Mouse (Mus musculus) heart, postnatal 0 days (tissue): ENCODE results near the gene Cald1. TPM values are rescaled to one million over a fixed set of nuclear protein-coding genes. Genes with fewer than 3 reads are reported as not detected.

Source experiments
- ATAC-seq: fragments of 200-750 bp; cut with Nextera tagmentation; 2 replicates; pipeline ENCODE4 v1.8.0; 2017; ENCODE audit warnings: low read depth, moderate number of reproducible peaks, moderate library complexity; ENCODE audit not compliant: insufficient read depth
- DNase-seq: peaks from one replicate; pipeline ENCODE4 v3.0.0-alpha.2; 2016; ENCODE audit warnings: low spot score
- H3K27ac ChIP-seq: fragments of 300-500 bp; sonication (generic); 2 replicates; pipeline ENCODE4 v1.5.1; 2014; ENCODE audit warnings: low read depth, mild to moderate bottlenecking
- H3K27me3 ChIP-seq: fragments of 300-500 bp; sonication (generic); 2 replicates; pipeline ENCODE4 v1.6.1; 2014; ENCODE audit warnings: low read length, mixed read lengths; ENCODE audit not compliant: control insufficient read depth, insufficient read depth
- H3K36me3 ChIP-seq: fragments of 300-500 bp; sonication (generic); replicated peaks from 2 replicates; pipeline ENCODE4 v1.6.1; 2014; ENCODE audit warnings: low read length, mixed read lengths; ENCODE audit not compliant: control insufficient read depth, insufficient read depth
- H3K4me1 ChIP-seq: fragments of 300-500 bp; sonication (generic); 2 replicates; pipeline ENCODE4 v1.6.1; 2014; ENCODE audit warnings: antibody characterized with exemption; ENCODE audit not compliant: control insufficient read depth, insufficient read depth
- H3K4me2 ChIP-seq: fragments of 300-500 bp; sonication (generic); 2 replicates; pipeline ENCODE4 v1.6.1; 2014; ENCODE audit warnings: low read depth, mild to moderate bottlenecking, low read length, moderate library complexity
- H3K4me3 ChIP-seq: fragments of 300-500 bp; sonication (generic); 2 replicates; pipeline ENCODE4 v1.5.1; 2014; ENCODE audit warnings: low read depth, low read length
- H3K9ac ChIP-seq: fragments of 300-500 bp; sonication (generic); replicated peaks from 2 replicates; pipeline ENCODE4 v1.6.1; 2014; ENCODE audit warnings: low read depth, low read length, mixed read lengths
- H3K9me3 ChIP-seq: fragments of 300-500 bp; sonication (generic); replicated peaks from 2 replicates; pipeline ENCODE4 v1.6.1; 2016; ENCODE audit warnings: low read length; ENCODE audit not compliant: control insufficient read depth
- CTCF ChIP-seq: IDR thresholded peaks from 2 replicates; pipeline ENCODE4 v1.5.1; 2016; ENCODE audit warnings: antibody characterized with exemption, control low read depth, low read depth
- EP300 ChIP-seq: IDR thresholded peaks from 2 replicates; pipeline ENCODE4 v1.6.1; 2016; ENCODE audit warnings: antibody characterized with exemption, low read depth
- WGBS: fragments of 180-500 bp; shearing (Covaris S2); extraction: QIAGEN DNeasy Blood & Tissue Kit; methylation state at CpG from one replicate; pipeline ENCODE4 v1.1.7; 2014; 5-methylcytosine and 5-hydroxymethylcytosine counted together
- polyA plus RNA-seq: library from polyadenylated mRNA; unstranded; fragments of >200 nt; fragmentation: Nextera tagmentation; extraction: Ambion mirVana; gene quantifications from 2 replicates; pipeline ENCODE4 v1.2.1, GENCODE M21; 2015
- total RNA-seq: library from RNA; depleted of rRNA; stranded (reverse); fragments of >200 nt; gene quantifications from 2 replicates; pipeline ENCODE4 v1.2.3, GENCODE M21; 2014; ENCODE audit warnings: low replicate concordance

Gene Cald1
- total and polyA plus RNA-seq, 2 experiments from 2014 or later, result 56.6 to 105 TPM

- Histone ChIP-seq H3K9ac (no peak overlapping the region), H3K9me3 (no peaks in the 10 kb centered on the region), H3K36me3 (no peaks in the 10 kb centered on the region), H3K4me3 (no peak overlapping the region), H3K4me1 (peaks cover 34% of the 10 kb centered on the region), H3K4me2 (no peak overlapping the region), H3K27me3 (no peaks in the 10 kb centered on the region), H3K27ac (no peak overlapping the region)
- 88% methylated on average over 3 of the region's 3 CpGs for WGBS
- no peak for TF ChIP-seq EP300
- no peak for TF ChIP-seq CTCF
- DNase-seq (no peak), ATAC-seq (no peak)
Observed at GRCm38 (mm10) chr6:34615419-34615818, 17.1 kb downstream of the Cald1 start.

- WGBS, result 50% methylated on average over 2 of the region's 2 CpGs
- TF ChIP-seq EP300, result no peak
- no peak for TF ChIP-seq CTCF
Observed at GRCm38 (mm10) chr6:34619494-34619893, 21.2 kb downstream of the Cald1 start.

GRCm38 (mm10) chr6:34620242-34620641 lies 21.9 kb downstream of the Cald1 start:
- H3K36me3 ChIP-seq, result no peaks in the 10 kb centered on the region
- no peak overlapping the region for H3K9ac ChIP-seq
- peaks cover 12% of the 10 kb centered on the region for H3K4me1 ChIP-seq
- no peaks in the 10 kb centered on the region for H3K9me3 ChIP-seq
- DNase-seq (no peak), ATAC-seq (no peak)
- no peak overlapping the region for H3K4me3 ChIP-seq
- no peak overlapping the region for H3K4me2 ChIP-seq
- no peak overlapping the region for H3K27ac ChIP-seq
- 47% methylated on average over 1 of the region's 1 CpGs for WGBS
- no peaks in the 10 kb centered on the region for H3K27me3 ChIP-seq
- TF ChIP-seq CTCF (no peak), EP300 (no peak)

More at GRCm38 (mm10) chr6:34619494-34619893, 21.2 kb downstream of the Cald1 start:
- ATAC-seq (no peak), DNase-seq (no peak)
- Histone ChIP-seq H3K4me1 (peaks cover 11% of the 10 kb centered on the region), H3K27ac (no peak overlapping the region), H3K36me3 (no peaks in the 10 kb centered on the region), H3K4me3 (no peak overlapping the region), H3K4me2 (no peak overlapping the region), H3K9ac (no peak overlapping the region), H3K9me3 (no peaks in the 10 kb centered on the region), H3K27me3 (no peaks in the 10 kb centered on the region)

GRCm38 (mm10) chr6:34622865-34623264 lies 24.6 kb downstream of the Cald1 start:
- DNase-seq (no peak), ATAC-seq (no peak)
- Histone ChIP-seq H3K27ac (peak overlapping the region; percentile 64), H3K36me3 (no peaks in the 10 kb centered on the region), H3K27me3 (no peaks in the 10 kb centered on the region), H3K4me2 (no peak overlapping the region), H3K4me1 (peaks cover 16% of the 10 kb centered on the region), H3K9me3 (no peaks in the 10 kb centered on the region), H3K4me3 (no peak overlapping the region), H3K9ac (no peak overlapping the region)
- no peak for TF ChIP-seq CTCF
- TF ChIP-seq EP300, result no peak
- 63% methylated on average over 6 of the region's 6 CpGs for WGBS

GRCm38 (mm10) chr6:34623290-34623689 lies 25.0 kb downstream of the Cald1 start:
- H3K27me3 ChIP-seq, result no peaks in the 10 kb centered on the region
- H3K27ac ChIP-seq, result peak overlapping the region; percentile 64
- WGBS, result 40% methylated on average over 7 of the region's 7 CpGs
- DNase-seq (no peak), ATAC-seq (no peak)
- H3K9ac ChIP-seq, result no peak overlapping the region
- no peaks in the 10 kb centered on the region for H3K36me3 ChIP-seq
- no peaks in the 10 kb centered on the region for H3K9me3 ChIP-seq
- no peak overlapping the region for H3K4me2 ChIP-seq
- no peak for TF ChIP-seq EP300
- TF ChIP-seq CTCF, result no peak
- no peak overlapping the region for H3K4me3 ChIP-seq
- peaks cover 19% of the 10 kb centered on the region for H3K4me1 ChIP-seq

GRCm38 (mm10) chr6:34624536-34624935 lies 26.2 kb downstream of the Cald1 start:
- H3K9ac ChIP-seq, result no peak overlapping the region
- H3K36me3 ChIP-seq, result no peaks in the 10 kb centered on the region
- H3K9me3 ChIP-seq, result no peaks in the 10 kb centered on the region
- TF ChIP-seq CTCF, result no peak
- no peak for TF ChIP-seq EP300
- H3K4me2 ChIP-seq, result no peak overlapping the region
- H3K4me1 ChIP-seq, result peaks cover 16% of the 10 kb centered on the region
- no peak overlapping the region for H3K4me3 ChIP-seq
- H3K27me3 ChIP-seq, result no peaks in the 10 kb centered on the region
- DNase-seq, result no peak
- H3K27ac ChIP-seq, result no peak overlapping the region
- 93% methylated on average over 3 of the region's 3 CpGs for WGBS
- ATAC-seq, result no peak
